Mouse (Mus musculus) intestine, postnatal 0 days (tissue): ENCODE results near the gene Nudc. TPM values are rescaled to one million over a fixed set of nuclear protein-coding genes. Genes with fewer than 3 reads are reported as not detected.

Source experiments
- ATAC-seq: fragments of 200-750 bp; cut with Nextera tagmentation; 2 replicates; pipeline ENCODE4 v1.8.0; 2017; ENCODE audit warnings: mild to moderate bottlenecking, moderate TSS enrichment, moderate library complexity
- H3K27ac ChIP-seq: fragments of 300-500 bp; sonication (generic); 2 replicates; pipeline ENCODE4 v1.5.1; 2014; ENCODE audit warnings: mild to moderate bottlenecking, low read depth, low read length, moderate library complexity
- H3K27me3 ChIP-seq: fragments of 300-500 bp; sonication (generic); replicated peaks from 2 replicates; pipeline ENCODE4 v1.6.1; 2014; ENCODE audit warnings: low read length, mixed read lengths; ENCODE audit not compliant: control insufficient read depth, insufficient read depth
- H3K36me3 ChIP-seq: fragments of 300-500 bp; sonication (generic); 2 replicates; pipeline ENCODE4 v1.6.1; 2014; ENCODE audit warnings: mild to moderate bottlenecking, moderate library complexity; ENCODE audit not compliant: control insufficient read depth, insufficient read depth
- H3K4me1 ChIP-seq: fragments of 300-500 bp; sonication (generic); replicated peaks from 2 replicates; pipeline ENCODE4 v1.6.1; 2014; ENCODE audit warnings: antibody characterized with exemption, low read length, mixed read lengths; ENCODE audit not compliant: control insufficient read depth, insufficient read depth
- H3K4me2 ChIP-seq: fragments of 300-500 bp; sonication (generic); replicated peaks from 2 replicates; pipeline ENCODE4 v1.6.1; 2014; ENCODE audit warnings: low read depth, mild to moderate bottlenecking, moderate library complexity
- H3K4me3 ChIP-seq: fragments of 300-500 bp; sonication (generic); 2 replicates; pipeline ENCODE4 v1.5.1; 2014; ENCODE audit warnings: low read depth, low read length
- H3K9ac ChIP-seq: fragments of 300-500 bp; sonication (generic); 2 replicates; pipeline ENCODE4 v1.6.1; 2014; ENCODE audit warnings: mild to moderate bottlenecking, low read depth, low read length
- H3K9me3 ChIP-seq: fragments of 300-500 bp; sonication (generic); 2 replicates; pipeline ENCODE4 v1.6.1; 2016; ENCODE audit warnings: mixed run types; ENCODE audit not compliant: control insufficient read depth
- CTCF ChIP-seq: sonication (generic); IDR thresholded peaks from 2 replicates; pipeline ENCODE4 v1.5.1; 2016; ENCODE audit warnings: low read depth, mild to moderate bottlenecking, control low read depth, antibody characterized with exemption, moderate library complexity
- WGBS: fragments of 180-500 bp; shearing (Covaris S2); extraction: QIAGEN DNeasy Blood & Tissue Kit; methylation state at CpG from one replicate; pipeline ENCODE4 v1.1.7; 2014; 5-methylcytosine and 5-hydroxymethylcytosine counted together
- polyA plus RNA-seq: library from polyadenylated mRNA; unstranded; fragments of >200 nt; fragmentation: Nextera tagmentation; extraction: Ambion mirVana; gene quantifications from 2 replicates; pipeline ENCODE4 v1.2.1, GENCODE M21; 2015

The Nudc gene
- polyA plus RNA-seq, 1 experiment from 2014 or later = 125 TPM

DNA sequence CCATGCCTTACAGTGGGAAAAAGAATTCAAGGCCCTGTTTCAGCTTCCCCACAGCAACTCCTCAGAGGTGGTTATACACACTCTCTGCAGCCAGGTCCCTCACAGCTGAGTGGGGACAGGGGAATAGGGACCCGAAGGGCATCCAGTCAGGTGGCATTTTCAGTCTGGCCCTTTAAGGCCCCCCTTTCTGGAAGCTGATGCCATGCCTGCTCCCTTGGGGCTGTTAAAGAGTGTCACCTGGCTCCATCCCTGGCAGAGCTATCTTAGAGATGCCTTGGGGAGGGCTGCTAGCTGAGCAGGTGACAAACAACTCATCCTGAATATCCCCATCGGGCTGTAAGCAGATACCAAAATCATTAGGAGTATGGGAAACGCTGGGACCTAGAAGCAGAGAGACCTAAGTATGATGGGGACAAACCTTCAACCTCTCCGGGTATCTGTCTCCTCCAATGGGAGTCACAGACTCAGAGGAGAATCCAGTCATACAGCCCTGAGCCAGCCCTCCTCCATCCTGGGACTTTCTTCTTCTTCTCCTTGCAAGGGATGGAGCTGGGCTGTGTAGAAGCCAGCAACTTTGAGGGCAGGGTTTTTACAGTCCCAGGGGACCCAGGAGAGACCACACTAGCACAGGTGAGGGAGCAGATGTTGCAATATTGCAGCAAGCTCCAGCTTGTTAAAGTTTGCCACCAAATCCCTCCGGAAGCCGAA is 48.9 kb downstream of the Nudc start:
- Histone ChIP-seq H3K4me2 (no peak overlapping the region), H3K4me1 (0 out of 2 replicates have a peak, but pooled peaks cover 3% of the 10 kb centered on the region), H3K36me3 (no peaks in the 10 kb centered on the region), H3K9me3 (no peaks in the 10 kb centered on the region), H3K4me3 (no peak overlapping the region), H3K9ac (no peak overlapping the region), H3K27ac (no peak overlapping the region), H3K27me3 (peaks cover 65% of the 10 kb centered on the region)
- 23% methylated on average over 6 of the region's 6 CpGs for WGBS
- TF ChIP-seq CTCF = no peak
- no peak for ATAC-seq

DNA sequence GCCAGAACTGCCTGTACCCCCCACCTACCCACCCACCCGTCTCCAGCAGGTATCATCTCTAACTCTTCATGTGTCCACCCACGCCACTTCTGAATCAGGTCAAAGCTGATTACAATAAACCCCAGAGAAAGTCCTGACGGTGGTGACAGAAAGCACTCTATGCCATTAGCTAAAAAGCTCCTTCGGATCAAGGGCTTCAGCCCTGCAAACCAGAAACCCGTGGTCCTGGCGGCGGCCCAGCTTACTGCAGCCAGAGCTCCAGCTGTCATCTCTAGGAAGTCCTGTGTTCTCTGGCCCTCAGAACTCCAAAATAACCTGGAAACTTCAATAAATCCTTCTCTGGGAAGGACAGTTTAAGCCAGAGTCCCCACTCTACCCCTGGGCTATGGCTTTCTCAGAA is 50.1 kb downstream of the Nudc start:
- H3K9me3 ChIP-seq = no peaks in the 10 kb centered on the region
- H3K27ac ChIP-seq = no peak overlapping the region
- no peak overlapping the region for H3K4me2 ChIP-seq
- H3K36me3 ChIP-seq = no peaks in the 10 kb centered on the region
- H3K27me3 ChIP-seq = peaks cover 54% of the 10 kb centered on the region
- no peak for TF ChIP-seq CTCF
- 37% methylated on average over 7 of the region's 7 CpGs for WGBS
- no peak for ATAC-seq
- no peak overlapping the region for H3K9ac ChIP-seq
- H3K4me1 ChIP-seq = 0 out of 2 replicates have a peak, but pooled peaks cover 3% of the 10 kb centered on the region
- H3K4me3 ChIP-seq = no peak overlapping the region

- H3K4me3 ChIP-seq = no peak overlapping the region
- WGBS = 69% methylated on average over 4 of the region's 4 CpGs
- ATAC-seq = no peak
- TF ChIP-seq CTCF = no peak
- no peak overlapping the region for H3K4me2 ChIP-seq
- H3K27ac ChIP-seq = no peak overlapping the region
- H3K36me3 ChIP-seq = no peaks in the 10 kb centered on the region
- H3K4me1 ChIP-seq = 0 out of 2 replicates have a peak, but pooled peaks cover 3% of the 10 kb centered on the region
- no peaks in the 10 kb centered on the region for H3K9me3 ChIP-seq
- H3K9ac ChIP-seq = no peak overlapping the region
- H3K27me3 ChIP-seq = peaks cover 48% of the 10 kb centered on the region
Observed at GRCm38 (mm10) chr4:133494867-133495266, 50.9 kb downstream of the Nudc start.

DNA sequence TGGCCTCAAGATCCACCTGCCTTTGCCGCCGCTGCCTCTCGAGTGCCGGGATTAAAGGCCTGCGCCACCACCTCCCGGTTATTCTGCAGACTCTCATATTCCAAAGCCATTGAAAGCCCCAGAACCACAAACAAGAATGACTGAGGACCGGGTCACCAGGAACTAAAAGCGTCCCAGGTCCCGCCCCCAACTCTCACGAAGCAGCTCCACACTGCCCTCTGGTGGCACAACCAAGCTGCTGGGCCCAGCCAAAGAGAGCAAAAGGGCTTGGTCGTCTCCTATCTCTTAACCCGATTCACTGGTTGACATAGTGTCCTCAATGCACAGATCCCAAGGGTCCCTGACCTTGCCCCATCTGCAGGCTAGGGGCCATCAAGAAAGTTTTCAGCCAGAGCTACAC is 51.4 kb downstream of the Nudc start:
- Histone ChIP-seq H3K4me2 (peak overlapping the region; percentile 69), H3K9me3 (no peaks in the 10 kb centered on the region), H3K4me1 (0 out of 2 replicates have a peak, but pooled peaks cover 3% of the 10 kb centered on the region), H3K27ac (peak overlapping the region; percentile 67), H3K4me3 (peak overlapping the region; percentile 30), H3K9ac (0 out of 2 replicates have a peak overlapping the region, but pooled peaks have one; percentile 13), H3K27me3 (peaks cover 43% of the 10 kb centered on the region), H3K36me3 (no peaks in the 10 kb centered on the region)
- ATAC-seq = peak; percentile 63
- TF ChIP-seq CTCF = peak; percentile 96
- 2% methylated on average over 12 of the region's 12 CpGs for WGBS

- no peaks in the 10 kb centered on the region for H3K36me3 ChIP-seq
- peaks cover 38% of the 10 kb centered on the region for H3K27me3 ChIP-seq
- no peak; the same call in 1 of the 2 replicates for ATAC-seq
- 14% methylated on average over 9 of the region's 12 CpGs for WGBS
- H3K27ac ChIP-seq = peak overlapping the region; percentile 67
- peak overlapping the region; percentile 30 for H3K4me3 ChIP-seq
- TF ChIP-seq CTCF = no peak
- 0 out of 2 replicates have a peak overlapping the region, but pooled peaks have one; percentile 13 for H3K9ac ChIP-seq
- peak overlapping the region; percentile 69 for H3K4me2 ChIP-seq
- H3K9me3 ChIP-seq = no peaks in the 10 kb centered on the region
- H3K4me1 ChIP-seq = 0 out of 2 replicates have a peak, but pooled peaks cover 3% of the 10 kb centered on the region
Observed at GRCm38 (mm10) chr4:133493895-133494294, 51.9 kb downstream of the Nudc start.

DNA sequence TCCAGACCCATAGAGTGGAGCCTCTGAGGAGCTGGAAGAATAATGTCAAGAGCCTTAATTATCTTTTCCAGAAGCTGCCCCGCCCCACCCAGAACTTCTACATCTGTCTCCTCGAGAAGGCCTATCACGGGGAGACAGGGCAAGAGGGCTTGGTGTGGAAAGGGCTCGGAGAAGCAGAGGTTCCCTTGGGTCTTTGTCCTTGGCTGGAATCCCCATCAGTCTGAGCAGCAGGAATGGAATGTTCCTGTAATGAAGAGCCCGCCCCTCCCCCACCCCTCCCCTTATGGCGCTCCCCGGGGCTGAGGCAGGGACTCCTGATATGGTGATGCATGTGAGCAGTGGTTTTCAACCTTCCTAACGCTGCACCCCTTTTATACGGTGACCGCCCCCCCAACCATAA is 54.0 kb downstream of the Nudc start:
- H3K9ac ChIP-seq = no peak overlapping the region
- no peak overlapping the region; the same call in 1 of the 2 replicates for H3K4me2 ChIP-seq
- peaks cover 17% of the 10 kb centered on the region for H3K27me3 ChIP-seq
- H3K4me3 ChIP-seq = no peak overlapping the region
- WGBS = 25% methylated on average over 10 of the region's 10 CpGs
- no peak for ATAC-seq
- TF ChIP-seq CTCF = no peak
- H3K36me3 ChIP-seq = no peaks in the 10 kb centered on the region
- 0 out of 2 replicates have a peak, but pooled peaks cover 3% of the 10 kb centered on the region for H3K4me1 ChIP-seq
- no peaks in the 10 kb centered on the region for H3K9me3 ChIP-seq
- H3K27ac ChIP-seq = no peak overlapping the region
